Mouse (Mus musculus) heart, embryonic 16.5 days (tissue): ENCODE results near the gene Tmem135. TPM values are rescaled to one million over a fixed set of nuclear protein-coding genes. Genes with fewer than 3 reads are reported as not detected.

Experiments used
- ATAC-seq: fragments of 200-750 bp; cut with Nextera tagmentation; replicated peaks from 2 replicates; pipeline ENCODE4 v1.8.0; 2017; ENCODE audit warnings: moderate number of reproducible peaks; ENCODE audit not compliant: insufficient read depth, low FRiP score; ENCODE audit errors: extremely low read depth
- H3K27ac ChIP-seq: fragments of 300-500 bp; sonication (generic); 2 replicates; pipeline ENCODE4 v1.5.1; 2014; ENCODE audit warnings: mild to moderate bottlenecking, low read length, control low read depth, moderate library complexity
- H3K27me3 ChIP-seq: fragments of 300-500 bp; sonication (generic); 2 replicates; pipeline ENCODE4 v1.6.1; 2014; ENCODE audit warnings: low read length, mixed read lengths; ENCODE audit not compliant: control insufficient read depth, insufficient read depth
- H3K36me3 ChIP-seq: fragments of 300-500 bp; sonication (generic); 2 replicates; pipeline ENCODE4 v1.6.1; 2014; ENCODE audit not compliant: control insufficient read depth, insufficient read depth
- H3K4me1 ChIP-seq: fragments of 300-500 bp; sonication (generic); 2 replicates; pipeline ENCODE4 v1.6.1; 2014; ENCODE audit warnings: low read length, mixed read lengths; ENCODE audit not compliant: control insufficient read depth, insufficient read depth
- H3K4me2 ChIP-seq: fragments of 300-500 bp; sonication (generic); 2 replicates; pipeline ENCODE4 v1.6.1; 2014; ENCODE audit warnings: low read depth, mild to moderate bottlenecking, control low read depth, low read length
- H3K4me3 ChIP-seq: fragments of 300-500 bp; sonication (generic); 2 replicates; pipeline ENCODE4 v1.5.1; 2014; ENCODE audit warnings: mild to moderate bottlenecking, control low read depth, low read length
- H3K9ac ChIP-seq: fragments of 300-500 bp; sonication (generic); 2 replicates; pipeline ENCODE4 v1.6.1; 2014; ENCODE audit warnings: low read length, control low read depth
- H3K9me3 ChIP-seq: fragments of 300-500 bp; sonication (generic); replicated peaks from 2 replicates; pipeline ENCODE4 v1.6.1; 2016; ENCODE audit warnings: low read length; ENCODE audit not compliant: control insufficient read depth
- WGBS: fragments of 180-500 bp; shearing (Covaris S2); extraction: QIAGEN DNeasy Blood & Tissue Kit; methylation state at CpG from one replicate; pipeline ENCODE4 v1.1.7; 2014; 5-methylcytosine and 5-hydroxymethylcytosine counted together
- polyA plus RNA-seq: library from polyadenylated mRNA; unstranded; fragments of >200 nt; fragmentation: Nextera tagmentation; extraction: Ambion mirVana; gene quantifications from 2 replicates; pipeline ENCODE4 v1.2.1, GENCODE M21; 2015

The Tmem135 gene
- polyA plus RNA-seq, 1 experiment from 2014 or later: 27.8 TPM

GRCm38 (mm10) chr7:89356307-89356706, 47.7 kb downstream of the Tmem135 start:
- Histone ChIP-seq H3K4me1 (peaks cover 6% of the 10 kb centered on the region), H3K9me3 (no peaks in the 10 kb centered on the region), H3K9ac (no peak overlapping the region), H3K4me2 (no peak overlapping the region), H3K36me3 (no peaks in the 10 kb centered on the region), H3K4me3 (no peak overlapping the region), H3K27ac (peak overlapping the region; percentile 51; the same call in 1 of the 2 replicates), H3K27me3 (no peaks in the 10 kb centered on the region)
- 46% methylated on average over 4 of the region's 4 CpGs for WGBS
- ATAC-seq: no peak; the same call in 1 of the 2 replicates

DNA sequence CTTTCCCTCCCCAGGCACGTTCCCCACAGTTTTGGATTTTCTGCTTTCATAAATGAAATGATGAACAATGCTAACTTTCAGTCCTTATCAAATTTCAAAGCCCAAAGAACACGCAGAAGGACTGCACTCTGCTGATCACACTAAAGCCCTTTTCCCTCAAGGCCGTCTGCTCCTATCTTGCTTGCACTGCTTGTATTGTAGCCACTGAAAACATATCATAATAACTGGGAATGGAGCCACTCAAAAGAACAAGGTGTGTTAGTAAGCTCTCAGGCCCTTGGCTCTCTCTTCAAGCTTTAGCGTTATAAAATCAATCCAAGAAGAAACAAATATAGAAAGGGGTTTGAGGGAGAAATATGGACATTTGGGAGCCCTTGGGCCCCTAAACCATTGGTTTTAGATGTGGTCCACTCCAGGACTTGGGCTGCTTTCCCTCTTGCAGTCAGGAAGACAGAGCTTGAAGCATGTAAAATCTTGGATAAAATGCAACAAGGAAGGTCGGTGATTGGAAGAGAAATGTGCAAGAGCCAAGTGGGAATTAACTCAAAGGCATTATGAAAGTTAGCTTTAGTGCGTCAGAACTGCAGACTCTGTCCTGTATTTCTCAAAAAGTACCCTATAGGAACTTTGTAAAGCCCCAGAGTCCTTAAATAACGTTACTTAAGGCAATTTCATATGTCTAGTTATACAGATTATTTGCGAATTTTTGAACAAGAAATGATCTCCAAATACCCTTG, 48.3 kb downstream of the Tmem135 start:
- Histone ChIP-seq H3K4me2 (no peak overlapping the region), H3K27me3 (no peaks in the 10 kb centered on the region), H3K9ac (no peak overlapping the region), H3K9me3 (no peaks in the 10 kb centered on the region), H3K36me3 (no peaks in the 10 kb centered on the region), H3K27ac (peak overlapping the region; percentile 2; the same call in 1 of the 2 replicates), H3K4me1 (peaks cover 6% of the 10 kb centered on the region), H3K4me3 (no peak overlapping the region)
- WGBS: 54% methylated on average over 8 of the region's 8 CpGs
- ATAC-seq: no peak

GRCm38 (mm10) chr7:89342021-89342420, 62.0 kb downstream of the Tmem135 start:
- no peak overlapping the region for H3K27ac ChIP-seq
- H3K9ac ChIP-seq: no peak overlapping the region
- H3K4me2 ChIP-seq: no peak overlapping the region
- H3K27me3 ChIP-seq: no peaks in the 10 kb centered on the region
- no peak overlapping the region for H3K4me3 ChIP-seq
- no peak for ATAC-seq
- no peaks in the 10 kb centered on the region for H3K36me3 ChIP-seq
- H3K4me1 ChIP-seq: peaks cover 12% of the 10 kb centered on the region
- no peaks in the 10 kb centered on the region for H3K9me3 ChIP-seq

GRCm38 (mm10) chr7:89339808-89340207, 64.2 kb downstream of the Tmem135 start:
- no peak overlapping the region for H3K9ac ChIP-seq
- no peak overlapping the region for H3K4me2 ChIP-seq
- H3K36me3 ChIP-seq: no peaks in the 10 kb centered on the region
- H3K9me3 ChIP-seq: no peaks in the 10 kb centered on the region
- WGBS: 81% methylated on average over 1 of the region's 1 CpGs
- H3K4me1 ChIP-seq: peaks cover 24% of the 10 kb centered on the region
- H3K27me3 ChIP-seq: no peaks in the 10 kb centered on the region
- no peak overlapping the region for H3K4me3 ChIP-seq
- no peak overlapping the region for H3K27ac ChIP-seq
- ATAC-seq: no peak

- peak overlapping the region; percentile 96 for H3K4me3 ChIP-seq
- H3K36me3 ChIP-seq: no peaks in the 10 kb centered on the region
- ATAC-seq: peak; percentile 17; the same call in 1 of the 2 replicates
- H3K9me3 ChIP-seq: no peaks in the 10 kb centered on the region
- peak overlapping the region; percentile 93 for H3K4me2 ChIP-seq
- peak overlapping the region; percentile 20; the same call in 1 of the 2 replicates for H3K27ac ChIP-seq
- peaks cover 24% of the 10 kb centered on the region for H3K4me1 ChIP-seq
- H3K27me3 ChIP-seq: no peaks in the 10 kb centered on the region
- peak overlapping the region; percentile 92 for H3K9ac ChIP-seq
Measured at GRCm38 (mm10) chr7:89339142-89339435, 64.9 kb downstream of the Tmem135 start.

DNA sequence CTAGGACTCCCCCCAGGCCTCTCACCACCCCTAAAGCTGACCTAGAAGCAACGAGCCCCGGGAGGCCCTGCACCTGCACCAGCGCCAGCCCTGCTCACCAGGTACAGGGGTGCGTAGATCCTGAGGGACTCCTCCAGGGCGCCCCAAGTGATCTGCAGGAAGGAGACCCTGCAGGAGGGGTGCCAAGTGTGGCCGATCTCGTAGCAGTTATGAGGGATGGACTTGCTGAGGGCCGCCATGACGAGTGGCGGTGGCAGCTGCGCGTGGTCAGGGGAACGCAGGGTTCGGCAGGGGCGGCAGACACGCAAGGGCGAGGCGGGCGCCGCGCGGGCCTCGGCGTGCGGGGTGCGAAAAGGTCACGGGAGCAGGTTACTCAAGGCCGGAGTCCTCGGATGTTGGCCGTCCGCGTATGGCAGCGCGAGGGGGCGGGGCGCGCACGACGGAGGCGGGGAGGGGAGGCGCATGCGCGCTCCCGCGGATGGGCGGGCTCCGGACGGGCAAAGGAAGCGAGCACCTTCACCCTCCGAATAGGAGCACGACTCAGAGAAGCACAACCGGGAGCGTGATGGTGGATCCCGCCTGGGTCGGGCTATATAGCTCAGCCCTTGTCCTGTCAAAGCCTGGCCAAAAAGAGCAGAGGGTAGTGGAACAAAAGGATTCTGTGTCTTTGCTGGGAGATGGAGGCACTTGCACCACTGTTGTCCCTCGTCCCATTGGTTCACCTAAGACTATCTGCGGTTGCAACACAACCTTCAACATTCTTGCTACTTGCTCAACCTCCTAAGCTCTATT, 65.5 kb downstream of the Tmem135 start:
- Histone ChIP-seq H3K9me3 (no peaks in the 10 kb centered on the region), H3K4me3 (peak overlapping the region; percentile 96), H3K9ac (peak overlapping the region; percentile 92), H3K36me3 (no peaks in the 10 kb centered on the region), H3K27me3 (no peaks in the 10 kb centered on the region), H3K4me2 (peak overlapping the region; percentile 93), H3K4me1 (peaks cover 24% of the 10 kb centered on the region), H3K27ac (peak overlapping the region; percentile 58)
- WGBS: under 1% methylated on average over 55 of the region's 57 CpGs
- peak; percentile 90 for ATAC-seq

DNA sequence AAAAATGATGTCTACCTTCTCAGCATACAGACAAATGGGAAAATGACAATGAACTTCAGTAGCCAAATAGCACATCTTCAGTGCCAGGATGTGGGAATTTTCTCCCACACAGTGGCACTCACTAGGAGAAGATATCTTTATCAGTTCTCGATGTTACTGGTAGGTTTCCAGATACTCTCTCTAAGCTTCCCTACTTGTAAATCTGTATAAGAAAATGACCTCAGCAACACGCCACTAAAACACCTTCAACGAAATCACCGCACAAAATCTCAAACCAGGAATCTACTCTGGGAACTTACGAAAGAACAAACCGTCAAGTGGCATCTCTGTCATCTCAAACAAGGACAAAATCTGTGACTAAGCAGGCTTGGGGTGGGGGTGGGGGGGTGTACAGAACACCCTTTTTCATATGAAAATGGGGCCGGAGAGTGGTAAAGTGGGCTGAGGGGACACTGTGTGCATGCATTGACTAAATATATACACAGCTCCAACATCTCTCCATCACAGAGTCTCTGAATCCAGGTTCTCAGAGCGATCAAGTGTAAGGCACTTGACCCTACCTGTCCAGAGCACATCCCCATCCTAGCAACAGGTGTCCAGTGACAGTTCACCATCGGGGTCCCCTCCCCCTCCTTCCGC, 66.2 kb downstream of the Tmem135 start:
- Histone ChIP-seq H3K4me3 (peak overlapping the region; percentile 96), H3K27ac (peak overlapping the region; percentile 58), H3K27me3 (no peaks in the 10 kb centered on the region), H3K36me3 (no peaks in the 10 kb centered on the region), H3K9me3 (no peaks in the 10 kb centered on the region), H3K4me2 (peak overlapping the region; percentile 93), H3K4me1 (peaks cover 24% of the 10 kb centered on the region), H3K9ac (peak overlapping the region; percentile 92)
- ATAC-seq: peak; percentile 32; the same call in 1 of the 2 replicates
- WGBS: 21% methylated on average over 10 of the region's 10 CpGs

- Histone ChIP-seq H3K27me3 (no peaks in the 10 kb centered on the region), H3K4me3 (no peak overlapping the region), H3K9ac (no peak overlapping the region), H3K4me2 (no peak overlapping the region), H3K4me1 (peaks cover 24% of the 10 kb centered on the region), H3K9me3 (no peaks in the 10 kb centered on the region), H3K27ac (no peak overlapping the region), H3K36me3 (no peaks in the 10 kb centered on the region)
- 45% methylated on average over 1 of the region's 1 CpGs for WGBS
- no peak for ATAC-seq
Measured at GRCm38 (mm10) chr7:89336434-89336833, 67.6 kb downstream of the Tmem135 start.

DNA sequence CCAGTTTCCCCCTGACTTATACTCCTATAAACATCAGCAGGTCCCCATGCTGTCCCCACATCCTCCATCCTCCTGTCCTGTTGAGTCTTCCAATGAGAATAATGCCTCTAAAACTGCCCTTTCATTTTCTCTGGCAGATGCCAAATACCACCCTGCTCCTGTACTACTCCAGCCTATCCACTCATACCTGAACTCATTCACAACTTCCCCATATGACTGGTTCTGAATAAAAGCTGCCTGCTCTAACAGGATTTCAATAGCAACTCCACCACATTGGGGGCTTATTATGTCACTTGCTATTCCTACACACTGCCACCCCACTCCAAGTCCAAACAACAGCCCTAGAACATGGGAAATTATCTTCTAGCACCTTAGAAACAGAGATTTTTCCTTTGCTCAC, 68.7 kb downstream of the Tmem135 start:
- Histone ChIP-seq H3K4me1 (peaks cover 24% of the 10 kb centered on the region), H3K36me3 (no peaks in the 10 kb centered on the region), H3K9ac (no peak overlapping the region), H3K4me2 (no peak overlapping the region), H3K27me3 (no peaks in the 10 kb centered on the region), H3K27ac (no peak overlapping the region), H3K9me3 (no peaks in the 10 kb centered on the region), H3K4me3 (no peak overlapping the region)
- ATAC-seq: no peak
